Mouse (Mus musculus) thymus, adult 2 months (tissue): Measurements from ENCODE around the gene Stx8.

Experiments used
- CTCF ChIP-seq: fragments of 200-500 bp; IDR thresholded peaks from 2 replicates; pipeline ENCODE4 v1.5.1; 2012; ENCODE audit warnings: mild to moderate bottlenecking, control low read depth, low read length, moderate library complexity, borderline replicate concordance; ENCODE audit not compliant: control insufficient read depth, poor library complexity, insufficient read depth; ENCODE audit errors: extremely low read depth
- POLR2A ChIP-seq: fragments of 200-500 bp; IDR thresholded peaks from 2 replicates; pipeline ENCODE4 v1.6.1; 2012; ENCODE audit warnings: mild to moderate bottlenecking, low read length, control low read depth, moderate library complexity; ENCODE audit not compliant: control insufficient read depth, poor library complexity, insufficient read depth; ENCODE audit errors: extremely low read depth

- TF ChIP-seq CTCF (no peak), POLR2A (no peak)
These were observed 17.8 kb upstream of the Stx8 start for GRCm38 (mm10) chr11:67948229-67948628.
